Mouse (Mus musculus): ENCODE data around the gene Zfp366. TPM values are rescaled to one million over a fixed set of nuclear protein-coding genes. Genes with fewer than 3 reads are reported as not detected.

Zfp366 gene
- polyA plus RNA-seq, 1 experiment from 2014 or later: 1.2 TPM

DNA sequence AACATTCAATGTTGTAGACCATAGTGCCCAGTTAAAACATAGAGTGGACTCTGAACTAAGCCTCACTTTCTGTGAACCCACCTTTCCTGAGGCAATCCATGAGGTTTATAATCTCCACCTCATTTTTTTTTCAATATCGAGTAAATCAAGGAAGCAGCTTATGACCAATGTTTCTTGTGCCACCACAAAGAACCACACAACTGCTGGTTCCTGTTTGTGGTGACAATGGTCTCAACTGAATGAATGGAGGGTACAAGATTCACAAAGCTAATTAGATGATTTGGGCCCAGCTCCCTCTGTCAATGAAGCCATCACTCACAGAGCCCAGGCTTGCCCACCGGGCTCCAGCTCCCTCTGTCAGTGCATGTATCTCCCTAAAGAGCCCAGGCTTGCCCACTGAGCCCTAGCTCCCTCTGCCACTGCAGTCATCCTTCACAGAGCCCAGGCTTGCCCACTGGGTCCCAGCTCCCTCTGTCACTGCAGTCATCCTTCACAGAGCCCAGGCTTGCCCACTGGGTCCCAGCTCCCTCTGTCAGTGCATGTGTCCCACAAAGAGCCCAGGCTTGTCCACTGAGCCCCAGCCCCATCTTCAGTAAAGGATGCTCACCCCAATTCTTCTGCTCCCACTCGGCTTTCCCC lies 1.2 kb upstream of the Zfp366 start:
- H3K9ac ChIP-seq (ENCODE audit: low read depth, low read length): no peak overlapping the region
- no peak for ATAC-seq (replicated peaks; ENCODE audit: low FRiP score, low read depth)
- WGBS: 83% methylated on average over 3 of the region's 3 CpGs
- peaks cover 9% of the 10 kb centered on the region; the same call in 1 of the 2 replicates for H3K4me1 ChIP-seq (replicated peaks; ENCODE audit: insufficient read depth, low read length)
- H3K27me3 ChIP-seq (ENCODE audit: insufficient read depth, low read length): no peaks in the 10 kb centered on the region
- H3K27ac ChIP-seq: no peak overlapping the region
- H3K4me3 ChIP-seq (replicated peaks; ENCODE audit: low read depth, low read length): no peak overlapping the region
- no peaks in the 10 kb centered on the region for H3K36me3 ChIP-seq (ENCODE audit: insufficient read depth, low read length)
- no peak overlapping the region for H3K4me2 ChIP-seq (ENCODE audit: low read length)
- DNase-seq (ENCODE audit: low spot score): no peak
- TF ChIP-seq CTCF (IDR thresholded peaks at IDR 0.05; ENCODE audit: low read depth): no peak
- no peaks in the 10 kb centered on the region for H3K9me3 ChIP-seq (replicated peaks; ENCODE audit: low read length)

DNA sequence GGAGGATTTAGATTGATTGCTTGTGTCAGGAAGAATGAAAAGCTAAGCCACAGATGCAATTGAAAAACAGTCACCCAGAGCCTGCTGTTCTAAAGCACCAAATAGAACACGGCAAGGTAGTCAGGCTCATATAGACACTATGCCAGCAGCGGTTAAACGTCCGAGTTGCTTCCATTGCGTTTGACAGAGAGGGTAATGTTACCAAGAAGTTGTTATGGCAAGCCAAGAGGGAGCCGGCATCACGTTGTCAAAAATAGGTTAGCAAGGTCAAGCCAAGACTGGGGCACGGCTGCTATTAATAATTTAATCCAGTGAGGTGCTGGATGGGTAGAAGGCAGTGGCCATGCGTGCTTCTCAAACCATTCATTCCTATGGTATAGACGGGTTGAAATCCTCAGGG lies 950 bp downstream of the Zfp366 start:
- Histone ChIP-seq H3K4me1 (replicated peaks; ENCODE audit: insufficient read depth, low read length) (peaks cover 9% of the 10 kb centered on the region; the same call in 1 of the 2 replicates), H3K4me2 (ENCODE audit: low read length) (peak overlapping the region; percentile 44), H3K4me3 (replicated peaks; ENCODE audit: low read depth, low read length) (peak overlapping the region; percentile 19), H3K27me3 (ENCODE audit: insufficient read depth, low read length) (no peaks in the 10 kb centered on the region), H3K36me3 (ENCODE audit: insufficient read depth, low read length) (no peaks in the 10 kb centered on the region), H3K27ac (no peak overlapping the region), H3K9ac (ENCODE audit: low read depth, low read length) (0 out of 2 replicates have a peak overlapping the region, but pooled peaks have one; percentile 14), H3K9me3 (replicated peaks; ENCODE audit: low read length) (no peaks in the 10 kb centered on the region)
- TF ChIP-seq CTCF (IDR thresholded peaks at IDR 0.05; ENCODE audit: low read depth): no peak
- ATAC-seq (replicated peaks; ENCODE audit: low FRiP score, low read depth) (no peak), DNase-seq (ENCODE audit: low spot score) (no peak)
- 59% methylated on average over 10 of the region's 10 CpGs for WGBS

DNA sequence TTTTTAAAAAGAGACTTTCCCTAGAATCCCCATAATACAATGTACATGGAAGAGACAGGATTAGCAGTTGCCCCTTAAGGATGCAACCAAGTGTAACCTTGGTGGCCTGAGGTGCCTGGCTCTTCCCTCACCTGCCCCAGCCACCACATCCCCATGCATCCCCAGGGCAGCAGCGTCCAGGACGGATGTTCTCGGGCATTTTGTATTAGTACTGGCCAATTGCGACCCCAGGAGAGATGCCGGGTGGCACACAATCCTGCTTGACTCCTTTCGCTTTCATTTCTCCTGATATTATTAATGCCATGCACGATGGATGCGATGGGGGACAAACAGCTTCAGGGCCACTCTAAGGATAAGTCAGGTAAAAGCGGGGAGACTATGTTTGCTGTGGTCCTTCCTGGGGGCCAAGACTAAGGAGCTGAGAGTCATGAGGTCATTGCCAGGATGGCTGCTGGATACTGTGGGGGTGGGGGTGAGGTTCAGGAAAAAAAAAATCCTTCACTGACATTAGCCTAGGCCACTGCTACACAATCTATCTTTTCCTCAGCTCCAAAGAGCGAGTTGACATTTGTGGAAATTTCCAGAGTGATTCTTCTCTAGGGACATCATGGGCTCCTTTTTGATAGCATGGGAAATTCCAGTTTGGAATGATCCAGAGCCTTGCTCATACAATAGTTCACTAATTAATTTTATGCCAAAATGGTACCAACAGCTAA lies 1.7 kb downstream of the Zfp366 start:
- peak overlapping the region; percentile 19; the same call in 1 of the 2 replicates for H3K4me3 ChIP-seq (replicated peaks; ENCODE audit: low read depth, low read length)
- no peak for ATAC-seq (replicated peaks; ENCODE audit: low FRiP score, low read depth)
- H3K9me3 ChIP-seq (replicated peaks; ENCODE audit: low read length): no peaks in the 10 kb centered on the region
- H3K4me2 ChIP-seq (ENCODE audit: low read length): peak overlapping the region; percentile 44
- H3K27me3 ChIP-seq (ENCODE audit: insufficient read depth, low read length): no peaks in the 10 kb centered on the region
- no peak overlapping the region for H3K27ac ChIP-seq
- TF ChIP-seq CTCF (IDR thresholded peaks at IDR 0.05; ENCODE audit: low read depth): no peak
- 81% methylated on average over 10 of the region's 10 CpGs for WGBS
- no peak overlapping the region for H3K9ac ChIP-seq (ENCODE audit: low read depth, low read length)
- H3K4me1 ChIP-seq (replicated peaks; ENCODE audit: insufficient read depth, low read length): peaks cover 9% of the 10 kb centered on the region; the same call in 1 of the 2 replicates
- H3K36me3 ChIP-seq (ENCODE audit: insufficient read depth, low read length): no peaks in the 10 kb centered on the region
- DNase-seq (ENCODE audit: low spot score): no peak

DNA sequence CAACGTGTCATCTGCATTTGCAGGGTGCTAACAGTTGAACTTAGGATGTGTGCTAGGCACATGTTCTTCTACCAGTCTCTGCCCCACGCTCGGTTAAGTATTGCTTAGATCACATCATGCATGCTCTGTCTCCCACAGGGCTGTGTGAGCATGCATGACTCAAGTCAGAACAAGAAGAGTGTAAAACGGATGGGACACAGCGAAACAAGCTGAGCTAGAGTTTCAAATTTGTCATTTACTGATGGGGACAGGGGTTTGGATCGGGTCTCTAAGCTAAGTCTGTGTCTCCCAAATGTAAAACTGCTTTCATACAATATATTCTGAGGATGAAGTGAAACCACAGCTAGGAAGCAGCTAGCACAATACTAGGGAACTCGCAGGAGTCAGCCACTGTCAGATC lies 2.2 kb downstream of the Zfp366 start:
- H3K27me3 ChIP-seq (ENCODE audit: insufficient read depth, low read length): no peaks in the 10 kb centered on the region
- no peak for TF ChIP-seq CTCF (IDR thresholded peaks at IDR 0.05; ENCODE audit: low read depth)
- DNase-seq (ENCODE audit: low spot score) (no peak), ATAC-seq (replicated peaks; ENCODE audit: low FRiP score, low read depth) (no peak)
- H3K4me3 ChIP-seq (replicated peaks; ENCODE audit: low read depth, low read length): no peak overlapping the region
- no peaks in the 10 kb centered on the region for H3K36me3 ChIP-seq (ENCODE audit: insufficient read depth, low read length)
- peak overlapping the region; percentile 44; the same call in 1 of the 2 replicates for H3K4me2 ChIP-seq (ENCODE audit: low read length)
- no peaks in the 10 kb centered on the region for H3K9me3 ChIP-seq (replicated peaks; ENCODE audit: low read length)
- peaks cover 9% of the 10 kb centered on the region; the same call in 1 of the 2 replicates for H3K4me1 ChIP-seq (replicated peaks; ENCODE audit: insufficient read depth, low read length)
- H3K9ac ChIP-seq (ENCODE audit: low read depth, low read length): no peak overlapping the region
- 56% methylated on average over 7 of the region's 7 CpGs for WGBS
- H3K27ac ChIP-seq: 0 out of 2 replicates have a peak overlapping the region, but pooled peaks have one; percentile 26

DNA sequence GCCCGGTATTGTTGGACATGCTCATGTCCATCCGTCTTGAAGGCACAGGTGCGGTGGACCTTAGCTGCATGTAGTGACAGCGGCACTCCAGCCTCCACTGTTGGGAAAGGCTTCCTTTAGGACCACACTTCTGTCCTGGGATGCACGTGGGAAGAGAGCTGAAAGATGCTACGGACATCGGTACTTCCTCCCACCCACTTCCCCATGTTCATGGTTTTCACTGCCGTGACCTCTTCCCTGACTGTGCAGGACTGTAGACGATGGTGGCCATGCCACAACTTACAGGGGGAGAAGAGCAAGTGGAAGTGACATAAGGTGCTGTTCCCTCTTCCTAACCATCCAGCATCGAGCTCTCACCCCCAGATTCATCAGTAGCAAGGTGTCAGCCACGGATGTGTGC lies 2.8 kb downstream of the Zfp366 start:
- DNase-seq (ENCODE audit: low spot score): no peak
- WGBS: 76% methylated on average over 11 of the region's 11 CpGs
- H3K9ac ChIP-seq (ENCODE audit: low read depth, low read length): no peak overlapping the region
- H3K4me1 ChIP-seq (replicated peaks; ENCODE audit: insufficient read depth, low read length): peaks cover 9% of the 10 kb centered on the region; the same call in 1 of the 2 replicates
- H3K9me3 ChIP-seq (replicated peaks; ENCODE audit: low read length): no peaks in the 10 kb centered on the region
- no peaks in the 10 kb centered on the region for H3K36me3 ChIP-seq (ENCODE audit: insufficient read depth, low read length)
- no peaks in the 10 kb centered on the region for H3K27me3 ChIP-seq (ENCODE audit: insufficient read depth, low read length)
- no peak for ATAC-seq (replicated peaks; ENCODE audit: low FRiP score, low read depth)
- no peak overlapping the region for H3K4me2 ChIP-seq (ENCODE audit: low read length)
- no peak overlapping the region for H3K4me3 ChIP-seq (replicated peaks; ENCODE audit: low read depth, low read length)
- no peak overlapping the region for H3K27ac ChIP-seq
- TF ChIP-seq CTCF (IDR thresholded peaks at IDR 0.05; ENCODE audit: low read depth): no peak

DNA sequence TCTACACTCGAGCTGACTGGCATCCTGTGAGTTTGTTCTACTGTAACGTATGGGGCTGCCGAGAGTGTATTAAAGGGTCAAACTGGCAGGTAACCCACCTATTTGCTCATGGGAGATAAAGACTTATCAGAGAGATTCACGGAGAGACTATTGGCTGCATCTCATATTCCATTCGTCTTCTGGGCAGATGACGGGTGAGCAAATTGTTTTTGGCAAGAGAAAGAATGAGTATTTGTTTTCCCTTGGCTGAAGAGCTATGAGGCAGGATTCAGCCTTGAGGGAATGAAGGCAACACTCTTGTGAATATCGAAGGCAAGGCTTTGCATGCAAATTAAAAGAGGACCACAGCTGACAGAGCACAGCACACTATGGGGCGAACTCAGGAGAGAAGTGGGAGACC lies 4.0 kb downstream of the Zfp366 start:
- Histone ChIP-seq H3K4me1 (replicated peaks; ENCODE audit: insufficient read depth, low read length) (peaks cover 9% of the 10 kb centered on the region; the same call in 1 of the 2 replicates), H3K36me3 (ENCODE audit: insufficient read depth, low read length) (no peaks in the 10 kb centered on the region), H3K9me3 (replicated peaks; ENCODE audit: low read length) (no peaks in the 10 kb centered on the region), H3K4me3 (replicated peaks; ENCODE audit: low read depth, low read length) (no peak overlapping the region), H3K27me3 (ENCODE audit: insufficient read depth, low read length) (no peaks in the 10 kb centered on the region), H3K9ac (ENCODE audit: low read depth, low read length) (no peak overlapping the region), H3K4me2 (ENCODE audit: low read length) (no peak overlapping the region), H3K27ac (0 out of 2 replicates have a peak overlapping the region, but pooled peaks have one; percentile 25)
- 50% methylated on average over 8 of the region's 8 CpGs for WGBS
- DNase-seq (ENCODE audit: low spot score) (no peak), ATAC-seq (replicated peaks; ENCODE audit: low FRiP score, low read depth) (no peak)
- TF ChIP-seq CTCF (IDR thresholded peaks at IDR 0.05; ENCODE audit: low read depth): no peak
